Mouse (Mus musculus): Measurements from ENCODE around the gene Dynlt3. TPM values are rescaled to one million over a fixed set of nuclear protein-coding genes. Genes with fewer than 3 reads are reported as not detected.
A peak's percentile ranks its signal among the peaks of the same experiment; 100 is the strongest.
"Not testable (repeated sequence)": the region's sequence is repeated elsewhere in the genome, so short reads cannot be mapped to it uniquely, and the experiment has no call there.

Gene Dynlt3
- polyA plus RNA-seq (2015; fragmentation: Nextera tagmentation; extraction: Ambion mirVana), result 55.4 and 57.1 TPM in 2 replicates

- Histone ChIP-seq H3K4me3 (replicated peaks) (peak within 1 kb of the TSS; percentile 50), H3K4me1 (no peaks in the 10 kb centered on the region), H3K27me3 (no peaks in the 10 kb centered on the region), H3K9me3 (replicated peaks) (no peaks in the 10 kb centered on the region), H3K27ac (peak within 1 kb of the TSS; percentile 86), H3K36me3 (no peaks in the 10 kb centered on the region), H3K4me2 (peak within 1 kb of the TSS; percentile 55), H3K9ac (peak within 1 kb of the TSS; percentile 51)
- ATAC-seq (replicated peaks; ENCODE audit: low FRiP score), result peak; percentile 100
- 9% methylated on average over 30 of the region's 30 CpGs for WGBS
Measured at GRCm38 (mm10) chrX:9662391-9663111, at the start of gene Dynlt3. Gene Dynlt3 (minus strand): TSS chrX:9663003.

- Histone ChIP-seq H3K27me3 (no peaks in the 10 kb centered on the region), H3K9ac (no peak overlapping the region), H3K27ac (no peak overlapping the region), H3K4me2 (no peak overlapping the region), H3K4me3 (replicated peaks) (no peak overlapping the region), H3K36me3 (no peaks in the 10 kb centered on the region), H3K9me3 (replicated peaks) (no peaks in the 10 kb centered on the region), H3K4me1 (no peaks in the 10 kb centered on the region)
- no peak for ATAC-seq (replicated peaks; ENCODE audit: low FRiP score)
- 88% methylated on average over 3 of the region's 3 CpGs for WGBS
Measured at GRCm38 (mm10) chrX:9699815-9700214, 37.0 kb upstream of the Dynlt3 start.

GRCm38 (mm10) chrX:9695997-9696396, 33.2 kb upstream of the Dynlt3 start:
- Histone ChIP-seq H3K36me3 (no peaks in the 10 kb centered on the region), H3K9me3 (replicated peaks) (no peaks in the 10 kb centered on the region), H3K27me3 (no peaks in the 10 kb centered on the region), H3K4me2 (no peak overlapping the region), H3K4me3 (replicated peaks) (no peak overlapping the region), H3K4me1 (no peaks in the 10 kb centered on the region), H3K27ac (no peak overlapping the region), H3K9ac (no peak overlapping the region)
- ATAC-seq (replicated peaks; ENCODE audit: low FRiP score), result no peak
- WGBS, result 83% methylated on average over 6 of the region's 6 CpGs

- Histone ChIP-seq H3K27me3 (no peaks in the 10 kb centered on the region), H3K4me3 (replicated peaks) (no peak overlapping the region), H3K4me2 (no peak overlapping the region), H3K9ac (no peak overlapping the region), H3K4me1 (no peaks in the 10 kb centered on the region), H3K9me3 (replicated peaks) (no peaks in the 10 kb centered on the region), H3K27ac (no peak overlapping the region), H3K36me3 (no peaks in the 10 kb centered on the region)
- WGBS, result 28% methylated on average over 1 of the region's 1 CpGs
- ATAC-seq (replicated peaks; ENCODE audit: low FRiP score), result no peak
Measured at GRCm38 (mm10) chrX:9672040-9672439, 9.2 kb upstream of the Dynlt3 start.

- no peaks in the 10 kb centered on the region for H3K9me3 ChIP-seq (replicated peaks)
- H3K27me3 ChIP-seq, result no peaks in the 10 kb centered on the region
- no peak overlapping the region for H3K9ac ChIP-seq
- no peak overlapping the region for H3K4me3 ChIP-seq (replicated peaks)
- H3K27ac ChIP-seq, result no peak overlapping the region
- H3K4me2 ChIP-seq, result no peak overlapping the region
- no peaks in the 10 kb centered on the region for H3K4me1 ChIP-seq
- WGBS, result 86% methylated on average over 3 of the region's 3 CpGs
- no peak for ATAC-seq (replicated peaks; ENCODE audit: low FRiP score)
- H3K36me3 ChIP-seq, result no peaks in the 10 kb centered on the region
Measured at GRCm38 (mm10) chrX:9671418-9671817, 8.6 kb upstream of the Dynlt3 start.

- Histone ChIP-seq H3K27me3 (no peaks in the 10 kb centered on the region), H3K9ac (no peak overlapping the region), H3K4me1 (no peaks in the 10 kb centered on the region), H3K4me2 (no peak overlapping the region), H3K27ac (no peak overlapping the region), H3K4me3 (replicated peaks) (no peak overlapping the region), H3K36me3 (no peaks in the 10 kb centered on the region; the same call in 1 of the 2 replicates), H3K9me3 (replicated peaks) (no peaks in the 10 kb centered on the region)
- peak; percentile 46; the same call in 1 of the 2 replicates for ATAC-seq (replicated peaks; ENCODE audit: low FRiP score)
- WGBS, result 37% methylated on average over 3 of the region's 3 CpGs
Measured at GRCm38 (mm10) chrX:9652806-9653205, 10.0 kb downstream of the Dynlt3 start.

- H3K36me3 ChIP-seq; H3K9me3 ChIP-seq (replicated peaks); H3K4me3 ChIP-seq (replicated peaks); ATAC-seq (replicated peaks; ENCODE audit: low FRiP score); H3K27ac ChIP-seq; H3K4me2 ChIP-seq; H3K4me1 ChIP-seq; H3K9ac ChIP-seq; H3K27me3 ChIP-seq: not testable (repeated sequence)
- 76% methylated on average over 5 of the region's 5 CpGs for WGBS
Measured at GRCm38 (mm10) chrX:9640594-9640993, 22.2 kb downstream of the Dynlt3 start.

GRCm38 (mm10) chrX:9640126-9640525, 22.7 kb downstream of the Dynlt3 start:
- not testable (repeated sequence) for ATAC-seq (replicated peaks; ENCODE audit: low FRiP score); H3K4me3 ChIP-seq (replicated peaks); H3K9ac ChIP-seq; H3K27me3 ChIP-seq; H3K4me2 ChIP-seq; H3K36me3 ChIP-seq; H3K4me1 ChIP-seq; H3K9me3 ChIP-seq (replicated peaks); H3K27ac ChIP-seq
- WGBS, result 62% methylated on average over 2 of the region's 2 CpGs

Other genes starting within 250 kb of the Dynlt3 start
- 2.3 and 2.6 TPM in 2 replicates for gene Cybb, start 175.2 kb downstream of the Dynlt3 start, polyA plus RNA-seq (2015; fragmentation: Nextera tagmentation; extraction: Ambion mirVana)
- gene H2al1o, start 90.6 kb downstream of the Dynlt3 start, polyA plus RNA-seq (2015; fragmentation: Nextera tagmentation; extraction: Ambion mirVana), result not detected in 2 replicates
- gene Hypm, start 183.9 kb upstream of the Dynlt3 start, polyA plus RNA-seq (2015; fragmentation: Nextera tagmentation; extraction: Ambion mirVana), result not detected in 2 replicates
- gene H2al3, start 186.7 kb upstream of the Dynlt3 start, polyA plus RNA-seq (2015; fragmentation: Nextera tagmentation; extraction: Ambion mirVana), result not detected in 2 replicates
- gene Sytl5, start 222.6 kb upstream of the Dynlt3 start, polyA plus RNA-seq (2015; fragmentation: Nextera tagmentation; extraction: Ambion mirVana), result 1.0 and 1.4 TPM in 2 replicates